Mouse (Mus musculus) heart, embryonic 10.5 days (tissue): Measurements from ENCODE around the gene Ece2. TPM values are rescaled to one million over a fixed set of nuclear protein-coding genes. Genes with fewer than 3 reads are reported as not detected.
A peak's percentile ranks its signal among the peaks of the same experiment; 100 is the strongest.

ENCODE experiments used
- DNase-seq: peaks from one replicate; pipeline ENCODE4 v3.0.0-alpha.2; 2017; ENCODE audit warnings: low spot score
- H3K27ac ChIP-seq: fragments of 300-500 bp; sonication (generic); 2 replicates; pipeline ENCODE4 v1.5.1; 2016; ENCODE audit warnings: mild to moderate bottlenecking
- H3K27me3 ChIP-seq: fragments of 300-500 bp; sonication (generic); 2 replicates; pipeline ENCODE4 v1.6.1; 2016; ENCODE audit warnings: mild to moderate bottlenecking; ENCODE audit not compliant: poor library complexity, insufficient read depth, severe bottlenecking
- H3K36me3 ChIP-seq: fragments of 300-500 bp; sonication (generic); 2 replicates; pipeline ENCODE4 v1.6.1; 2016; ENCODE audit warnings: mild to moderate bottlenecking, moderate library complexity
- H3K4me1 ChIP-seq: fragments of 300-500 bp; sonication (generic); 2 replicates; pipeline ENCODE4 v1.6.1; 2016; ENCODE audit warnings: mild to moderate bottlenecking
- H3K4me3 ChIP-seq: fragments of 300-500 bp; sonication (generic); 2 replicates; pipeline ENCODE4 v1.5.1; 2016; ENCODE audit warnings: mild to moderate bottlenecking, moderate library complexity
- H3K9me3 ChIP-seq: fragments of 300-500 bp; sonication (generic); 2 replicates; pipeline ENCODE4 v1.6.1; 2016; ENCODE audit warnings: mild to moderate bottlenecking, moderate library complexity
- WGBS: fragments of 180-500 bp; shearing (Covaris S2); methylation state at CpG from one replicate; pipeline ENCODE4 v1.1.7; 2016; 5-methylcytosine and 5-hydroxymethylcytosine counted together
- microRNA counts: library from miRNA; unstranded; fragments of <30 nt; microRNA quantifications from one replicate; lab custom pipeline; 2017
- microRNA-seq: library from miRNA; unstranded; fragments of <30 nt; microRNA quantifications from one replicate; pipeline ENCODE4, GENCODE M21; 2017
- polyA plus RNA-seq: library from polyadenylated mRNA; unstranded; fragments of >200 nt; fragmentation: Nextera tagmentation; extraction: Ambion mirVana; gene quantifications from 2 replicates; pipeline ENCODE4 v1.2.1, GENCODE M21; 2016

Ece2 gene
- polyA plus RNA-seq, 1 experiment from 2014 or later, result 1.4 TPM

DNA sequence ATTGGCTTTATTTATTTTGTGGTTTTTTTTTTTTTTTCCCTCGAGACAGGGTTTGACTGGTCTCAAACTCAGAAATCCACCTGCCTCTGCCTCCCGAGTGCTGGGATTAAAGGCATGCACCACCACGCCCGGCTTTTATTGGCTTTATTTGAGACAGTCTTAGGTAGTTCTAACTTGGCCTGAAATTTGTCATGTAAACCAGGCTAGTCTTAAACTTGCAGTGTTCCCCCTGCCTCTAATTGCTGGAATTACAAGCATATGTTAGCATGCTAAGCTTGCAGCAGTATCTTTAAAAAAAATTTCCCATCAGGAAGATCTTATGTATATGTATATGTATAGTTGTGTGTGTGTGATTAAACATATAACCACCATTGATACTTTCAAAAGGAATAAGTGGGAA is 47.1 kb downstream of the Ece2 start:
- WGBS, result 90% methylated on average over 4 of the region's 4 CpGs
- Histone ChIP-seq H3K4me3 (no peak overlapping the region), H3K27ac (no peak overlapping the region), H3K36me3 (peaks cover 80% of the 10 kb centered on the region), H3K9me3 (no peaks in the 10 kb centered on the region), H3K27me3 (no peaks in the 10 kb centered on the region), H3K4me1 (peaks cover 18% of the 10 kb centered on the region)
- no peak for DNase-seq

DNA sequence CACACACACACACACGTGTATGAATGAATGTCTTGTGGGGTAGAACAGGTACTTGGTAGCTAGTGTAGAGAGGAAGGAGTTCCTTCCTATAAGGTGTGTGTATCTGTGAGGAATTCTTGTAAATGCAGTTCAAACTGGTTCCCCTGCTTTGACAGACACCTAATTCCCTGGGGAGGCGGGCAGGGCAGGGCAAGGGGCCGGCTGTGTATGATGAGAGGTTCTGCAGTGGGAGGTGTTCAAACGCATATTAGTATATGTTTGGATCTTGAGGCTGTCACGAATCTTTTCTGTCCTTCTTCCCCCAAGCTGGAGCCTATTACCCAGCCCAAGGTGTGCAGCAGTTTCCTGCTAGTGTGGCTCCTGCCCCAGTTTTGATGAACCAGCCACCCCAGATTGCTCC is 47.8 kb downstream of the Ece2 start:
- no peaks in the 10 kb centered on the region for H3K27me3 ChIP-seq
- H3K4me1 ChIP-seq, result peaks cover 18% of the 10 kb centered on the region
- H3K9me3 ChIP-seq, result no peaks in the 10 kb centered on the region
- WGBS, result 95% methylated on average over 5 of the region's 5 CpGs
- H3K36me3 ChIP-seq, result peaks cover 86% of the 10 kb centered on the region
- DNase-seq, result no peak
- no peak overlapping the region for H3K27ac ChIP-seq
- no peak overlapping the region for H3K4me3 ChIP-seq

DNA sequence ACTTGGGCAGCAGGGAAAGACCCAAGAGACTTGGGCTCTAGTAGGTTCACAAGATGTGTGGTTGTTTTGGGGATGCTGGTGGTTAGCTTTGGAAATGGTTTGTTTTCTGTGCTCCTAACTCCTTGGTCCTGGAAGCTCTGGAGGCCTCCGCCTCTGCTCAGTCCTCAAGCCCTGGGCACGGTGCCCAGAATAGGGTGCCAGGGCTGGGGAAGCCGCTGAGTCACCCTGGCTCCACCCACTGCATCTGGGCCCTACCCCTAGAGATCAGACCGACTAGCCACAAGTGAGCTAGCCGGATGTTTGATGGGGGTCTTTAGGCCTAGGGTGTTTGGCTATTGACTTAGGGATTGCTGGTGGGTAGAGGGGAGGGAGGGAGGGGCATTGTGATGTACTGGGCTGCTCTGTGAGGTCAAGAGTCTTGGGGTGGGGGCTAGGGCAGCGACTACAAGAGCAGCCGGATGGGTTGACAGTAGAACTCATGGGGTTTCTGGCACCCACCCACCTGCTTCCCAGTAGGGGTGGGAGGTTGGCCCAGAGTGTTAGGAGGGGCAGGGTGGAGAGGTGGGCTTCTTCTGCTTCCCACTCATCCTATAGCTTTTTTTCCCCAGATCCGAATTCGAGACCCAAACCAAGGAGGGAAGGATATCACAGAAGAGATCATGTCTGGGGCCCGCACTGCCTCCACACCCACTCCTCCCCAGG is 48.5 kb downstream of the Ece2 start:
- no peak for DNase-seq
- no peak overlapping the region for H3K4me3 ChIP-seq
- WGBS, result 85% methylated on average over 10 of the region's 10 CpGs
- H3K4me1 ChIP-seq, result peaks cover 18% of the 10 kb centered on the region
- H3K27me3 ChIP-seq, result no peaks in the 10 kb centered on the region
- no peaks in the 10 kb centered on the region for H3K9me3 ChIP-seq
- peaks cover 94% of the 10 kb centered on the region for H3K36me3 ChIP-seq
- no peak overlapping the region for H3K27ac ChIP-seq

DNA sequence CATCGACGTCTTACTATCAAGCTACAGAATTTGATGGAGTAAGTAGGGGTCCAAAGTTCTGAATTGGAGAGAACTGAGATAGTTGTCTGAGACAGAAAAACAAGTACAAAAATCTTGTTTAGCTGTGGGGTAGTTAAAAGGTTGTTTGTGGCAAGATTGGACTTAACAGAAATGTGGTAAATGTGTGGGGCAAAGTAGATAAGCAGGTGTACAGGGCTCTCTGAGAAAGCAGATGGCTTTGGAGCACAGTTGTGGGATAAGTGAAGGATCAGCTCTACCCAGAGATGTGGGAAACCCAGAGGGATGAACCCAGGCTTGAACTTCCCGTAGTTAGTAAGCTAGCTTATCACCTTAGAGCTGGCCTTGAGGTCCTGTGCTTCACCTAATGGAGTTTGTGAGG is 61.1 kb downstream of the Ece2 start:
- Histone ChIP-seq H3K4me1 (peaks cover 24% of the 10 kb centered on the region), H3K4me3 (no peak overlapping the region), H3K27ac (no peak overlapping the region), H3K9me3 (no peaks in the 10 kb centered on the region), H3K36me3 (peaks cover 63% of the 10 kb centered on the region), H3K27me3 (peaks cover 15% of the 10 kb centered on the region)
- no peak for DNase-seq
- 82% methylated on average over 3 of the region's 3 CpGs for WGBS

DNA sequence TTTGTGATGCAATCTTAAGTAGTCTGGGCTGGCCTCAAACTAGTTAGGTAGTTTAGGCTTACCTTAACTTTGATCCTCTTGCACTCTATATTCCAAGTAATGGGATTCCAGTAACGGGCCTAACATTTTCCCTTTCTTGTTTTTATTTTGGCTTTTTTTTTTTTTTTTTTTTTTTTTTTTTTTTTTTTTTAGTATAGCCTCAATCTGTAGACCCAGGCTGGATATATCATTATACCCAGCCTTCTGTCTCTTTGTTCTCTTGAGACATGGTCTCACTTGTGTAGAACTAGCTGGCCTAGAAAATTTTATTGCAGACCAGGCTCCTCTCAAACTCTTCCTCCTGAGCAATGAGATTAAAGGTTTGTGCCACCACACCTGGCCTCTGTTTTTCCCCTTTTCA is 62.0 kb downstream of the Ece2 start:
- Histone ChIP-seq H3K27me3 (peaks cover 22% of the 10 kb centered on the region), H3K4me1 (peaks cover 30% of the 10 kb centered on the region), H3K9me3 (no peaks in the 10 kb centered on the region), H3K36me3 (peaks cover 55% of the 10 kb centered on the region), H3K27ac (no peak overlapping the region), H3K4me3 (no peak overlapping the region)
- no peak for DNase-seq
- 88% methylated on average over 1 of the region's 1 CpGs for WGBS

DNA sequence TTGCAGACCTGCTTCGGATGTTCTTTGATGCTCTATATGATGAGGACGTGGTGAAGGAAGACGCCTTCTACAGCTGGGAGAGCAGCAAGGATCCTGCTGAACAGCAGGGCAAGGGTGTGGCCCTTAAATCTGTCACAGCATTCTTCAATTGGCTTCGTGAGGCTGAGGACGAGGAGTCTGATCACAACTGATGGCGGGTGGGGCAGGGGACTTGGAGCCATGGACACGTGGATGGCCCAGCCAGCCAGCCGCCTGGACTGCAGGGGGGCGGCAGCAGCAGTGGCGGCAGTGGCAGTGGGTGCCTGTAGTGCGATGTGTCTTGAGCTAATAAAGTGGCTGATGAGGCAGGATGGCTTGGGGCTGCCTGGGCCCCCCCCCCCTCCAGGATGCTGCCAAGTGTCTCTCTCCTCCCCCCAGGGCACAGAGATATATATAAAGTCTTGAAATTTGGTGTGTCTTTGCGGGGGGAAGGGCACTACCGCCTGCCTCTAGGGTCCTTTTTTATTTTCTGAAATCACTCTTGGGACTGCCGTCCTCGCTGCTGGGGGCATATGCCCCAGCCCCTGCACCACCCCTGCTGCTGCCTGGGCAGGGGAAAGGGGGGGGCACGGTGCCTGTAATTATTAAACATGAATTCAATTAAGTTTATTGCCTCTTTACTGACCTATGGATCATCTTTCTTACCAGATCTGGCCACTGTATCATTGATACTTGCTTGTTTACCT is 62.8 kb downstream of the Ece2 start:
- WGBS, result 50% methylated on average over 16 of the region's 16 CpGs
- H3K27ac ChIP-seq, result no peak overlapping the region

DNA sequence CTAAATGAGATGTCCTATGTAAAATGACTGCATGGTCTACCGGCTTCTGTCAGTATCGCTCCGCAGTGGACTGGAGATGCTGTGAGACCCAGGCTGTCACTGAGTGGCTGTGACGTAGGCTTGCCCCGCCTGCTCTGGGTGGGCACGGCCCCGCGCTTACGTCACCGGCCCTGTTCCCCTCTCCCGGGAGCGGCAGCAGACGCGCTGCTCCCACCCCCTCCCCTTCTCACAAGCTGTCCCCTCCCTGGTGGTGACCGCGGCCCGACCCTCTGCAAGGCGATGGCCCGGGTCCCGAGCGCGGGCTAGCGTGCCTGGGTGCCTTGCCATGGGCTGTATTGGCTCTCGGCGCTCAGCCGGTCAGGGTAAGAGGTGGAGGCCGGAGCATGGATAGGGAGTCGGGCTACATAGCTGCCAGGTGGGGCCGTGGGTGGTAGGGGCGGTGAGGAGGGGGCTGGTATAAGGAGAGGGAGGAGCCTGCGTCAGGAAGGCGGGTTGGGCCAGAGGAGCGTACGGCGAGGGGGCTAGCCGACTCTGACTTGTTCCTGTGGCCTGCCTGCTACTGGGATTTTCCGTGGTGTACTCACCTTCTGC is 63.6 kb downstream of the Ece2 start, which contains the start of gene Fam131a:
Gene Fam131a (plus strand): TSS at position 131 of the 591 bp plus-strand sequence.
- Histone ChIP-seq H3K9me3 (no peaks in the 10 kb centered on the region), H3K27ac (peak within 1 kb of the TSS; percentile 76), H3K4me1 (peaks cover 30% of the 10 kb centered on the region), H3K36me3 (peaks cover 39% of the 10 kb centered on the region), H3K27me3 (peaks cover 35% of the 10 kb centered on the region), H3K4me3 (peak within 1 kb of the TSS; percentile 61)
- under 1% methylated on average over 35 of the region's 37 CpGs for WGBS
- DNase-seq, result peak; percentile 98

More for the DNA sequence above, 62.8 kb downstream of the Ece2 start:
- no peak for DNase-seq
- Histone ChIP-seq H3K4me3 (peak overlapping the region; percentile 61), H3K27me3 (peaks cover 29% of the 10 kb centered on the region), H3K9me3 (no peaks in the 10 kb centered on the region), H3K36me3 (peaks cover 47% of the 10 kb centered on the region), H3K4me1 (peaks cover 30% of the 10 kb centered on the region)

DNA sequence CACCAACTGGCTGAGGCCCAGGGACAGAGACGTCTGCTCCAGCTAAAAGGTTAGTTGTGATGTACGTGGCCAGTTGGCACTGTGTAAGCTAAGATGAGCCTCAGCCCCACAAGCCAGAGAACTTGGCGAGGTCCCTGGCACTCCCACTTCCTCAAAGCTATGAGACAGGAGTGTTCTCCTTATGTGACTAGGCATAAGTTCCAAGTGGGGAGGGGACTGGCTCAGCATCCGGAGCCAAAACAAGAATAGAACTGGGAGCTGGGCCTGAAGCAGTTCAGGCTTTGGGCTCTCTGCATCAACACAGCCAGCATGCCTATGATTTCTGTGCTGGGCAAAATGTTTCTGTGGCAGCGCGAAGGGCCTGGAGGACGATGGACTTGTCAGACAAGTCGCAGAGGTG is 65.2 kb downstream of the Ece2 start:
- DNase-seq, result no peak
- peaks cover 30% of the 10 kb centered on the region for H3K4me1 ChIP-seq
- H3K27ac ChIP-seq, result no peak overlapping the region
- no peaks in the 10 kb centered on the region for H3K9me3 ChIP-seq
- H3K36me3 ChIP-seq, result peaks cover 23% of the 10 kb centered on the region
- WGBS, result 82% methylated on average over 8 of the region's 8 CpGs
- peaks cover 40% of the 10 kb centered on the region for H3K27me3 ChIP-seq
- H3K4me3 ChIP-seq, result no peak overlapping the region

DNA sequence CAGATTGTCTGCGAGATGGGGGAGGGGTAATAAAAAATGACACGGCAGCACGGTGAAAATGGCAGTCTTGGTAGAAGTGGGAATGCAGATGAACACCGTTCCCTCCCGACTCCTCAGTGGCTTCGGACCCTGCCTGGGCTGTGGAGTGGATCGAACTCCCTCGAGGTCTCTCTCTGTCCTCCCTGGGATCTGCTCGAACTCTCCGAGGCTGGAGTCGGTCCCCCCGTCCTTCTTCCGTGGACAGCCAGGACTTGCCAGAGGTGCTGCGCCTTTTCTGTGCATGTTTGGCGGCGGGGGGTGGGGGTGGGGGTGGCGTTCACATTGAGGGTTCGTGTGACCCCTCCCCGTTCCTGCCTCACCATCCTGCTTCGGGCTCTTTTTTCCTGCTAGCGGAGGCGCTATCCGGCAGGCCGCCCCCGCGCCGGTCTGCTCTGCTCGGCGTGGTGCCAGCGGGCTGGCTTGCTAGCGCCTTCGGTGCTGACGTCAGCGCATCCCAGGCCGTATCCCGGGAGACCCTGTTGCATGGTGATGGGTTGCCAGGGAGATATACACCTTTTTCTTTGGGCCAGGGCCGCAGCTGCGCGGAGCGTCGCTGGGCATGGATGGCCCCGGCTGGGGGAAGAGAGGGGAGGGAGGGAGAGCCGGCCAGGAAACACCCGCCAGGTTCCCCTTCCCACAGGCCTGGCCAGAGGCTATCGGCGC is 66.1 kb downstream of the Ece2 start:
- peak; percentile 91 for DNase-seq
- WGBS, result 2% methylated on average over 46 of the region's 46 CpGs
- Histone ChIP-seq H3K4me3 (peak overlapping the region; percentile 57), H3K4me1 (peaks cover 30% of the 10 kb centered on the region), H3K27ac (peak overlapping the region; percentile 69), H3K36me3 (peaks cover 13% of the 10 kb centered on the region), H3K27me3 (peaks cover 40% of the 10 kb centered on the region), H3K9me3 (no peaks in the 10 kb centered on the region)

MicroRNAs within 50 kb of the gene (microRNA counts, 519-probe panel; counts per million panel counts)
- microRNA mmu-miR-1224 (lab: Ali Mortazavi, UCI), result 5,705 counts per million, percentile 52 among the panel's probes with 10 or more counts

Small RNAs within 50 kb of the gene (microRNA-seq; reads per million reads assigned to microRNA genes)
- not detected for gene Mir1224

Other genes starting within 250 kb of the Ece2 start
- 60.6 and 65.7 TPM in 2 replicates for gene Abcc5, start 203.4 kb upstream of the Ece2 start, polyA plus RNA-seq
- 107 and 125 TPM in 2 replicates for gene Eif2b5, start 131.0 kb upstream of the Ece2 start, polyA plus RNA-seq
- gene Dvl3, start 112.8 kb upstream of the Ece2 start, polyA plus RNA-seq, result 24.0 and 28.6 TPM in 2 replicates
- 529 and 565 TPM in 2 replicates for gene Ap2m1, start 94.3 kb upstream of the Ece2 start, polyA plus RNA-seq
- gene Abcf3, start 81.3 kb upstream of the Ece2 start, polyA plus RNA-seq, result 49.9 and 51.7 TPM in 2 replicates
- gene Vwa5b2, start 40.4 kb upstream of the Ece2 start, polyA plus RNA-seq, result 0.21 and 0.57 TPM in 2 replicates
- gene Eef1akmt4, start 18.2 kb upstream of the Ece2 start, polyA plus RNA-seq, result 29.9 and 39.5 TPM in 2 replicates
- not detected in 2 replicates for gene Gm49333, start 18.2 kb upstream of the Ece2 start, polyA plus RNA-seq
- 44.3 and 50.7 TPM in 2 replicates for gene Alg3, start 18.1 kb upstream of the Ece2 start, polyA plus RNA-seq
- 0.54 and 0.83 TPM in 2 replicates for gene Camk2n2, start 8.5 kb upstream of the Ece2 start, polyA plus RNA-seq
- 385 and 393 TPM in 2 replicates for gene Psmd2, start 21.8 kb downstream of the Ece2 start, polyA plus RNA-seq
- gene Eif4g1, start 38.5 kb downstream of the Ece2 start, polyA plus RNA-seq, result 188 and 226 TPM in 2 replicates
- gene Fam131a, start 63.4 kb downstream of the Ece2 start, polyA plus RNA-seq, result 2.5 TPM in 2 replicates
- gene Polr2h, start 87.8 kb downstream of the Ece2 start, polyA plus RNA-seq, result 68.8 and 103 TPM in 2 replicates
- gene Clcn2, start 87.9 kb downstream of the Ece2 start, polyA plus RNA-seq, result 4.7 and 10.3 TPM in 2 replicates
- 0.27 and 0.87 TPM in 2 replicates for gene Chrd, start 103.3 kb downstream of the Ece2 start, polyA plus RNA-seq
- gene Thpo, start 104.7 kb downstream of the Ece2 start, polyA plus RNA-seq, result 0.49 and 1.1 TPM in 2 replicates